Mouse (Mus musculus): ENCODE data around the gene Camta1.

Camta1 gene

GRCm38 (mm10) chr4:151180394-151180902 is 681.2 kb downstream of the Camta1 start:
- no peak for DNase-seq

GRCm38 (mm10) chr4:151179639-151180038 is 682.0 kb downstream of the Camta1 start:
- no peak for DNase-seq

- DNase-seq = peak; percentile 87
Observed at GRCm38 (mm10) chr4:151178970-151179378, 682.7 kb downstream of the Camta1 start.

- DNase-seq = no peak
Observed at GRCm38 (mm10) chr4:151172526-151172925, 689.1 kb downstream of the Camta1 start.

GRCm38 (mm10) chr4:151171117-151171516 is 690.6 kb downstream of the Camta1 start:
- DNase-seq = no peak

GRCm38 (mm10) chr4:151170658-151171057 is 691.0 kb downstream of the Camta1 start:
- DNase-seq = no peak

- no peak for DNase-seq
Observed at GRCm38 (mm10) chr4:151166969-151167368, 694.7 kb downstream of the Camta1 start.

- DNase-seq = peak; percentile 86
Observed at GRCm38 (mm10) chr4:151165539-151165938, 696.1 kb downstream of the Camta1 start.

GRCm38 (mm10) chr4:151164309-151164708 is 697.4 kb downstream of the Camta1 start:
- DNase-seq = no peak

GRCm38 (mm10) chr4:151161869-151162268 is 699.8 kb downstream of the Camta1 start:
- no peak for DNase-seq

- DNase-seq = no peak
Observed at GRCm38 (mm10) chr4:151160932-151161331, 700.7 kb downstream of the Camta1 start.

- no peak for DNase-seq
Observed at GRCm38 (mm10) chr4:151160476-151160875, 701.2 kb downstream of the Camta1 start.

GRCm38 (mm10) chr4:151158250-151158649 is 703.4 kb downstream of the Camta1 start:
- DNase-seq = no peak

GRCm38 (mm10) chr4:151156904-151157303 is 704.8 kb downstream of the Camta1 start:
- DNase-seq = peak; percentile 83

GRCm38 (mm10) chr4:151155587-151155986 is 706.1 kb downstream of the Camta1 start:
- no peak for DNase-seq

- no peak for DNase-seq
Observed at GRCm38 (mm10) chr4:151154306-151154705, 707.4 kb downstream of the Camta1 start.

GRCm38 (mm10) chr4:151152010-151152409 is 709.7 kb downstream of the Camta1 start:
- DNase-seq = no peak

GRCm38 (mm10) chr4:151150842-151151241 is 710.8 kb downstream of the Camta1 start:
- DNase-seq = no peak

- no peak for DNase-seq
Observed at GRCm38 (mm10) chr4:151150115-151150514, 711.6 kb downstream of the Camta1 start.

GRCm38 (mm10) chr4:151147541-151147940 is 714.1 kb downstream of the Camta1 start:
- DNase-seq = no peak

- no peak for DNase-seq
Observed at GRCm38 (mm10) chr4:151144121-151144520, 717.6 kb downstream of the Camta1 start.

- DNase-seq = peak; percentile 95
Observed at GRCm38 (mm10) chr4:151141196-151141880, 720.3 kb downstream of the Camta1 start.

- DNase-seq = peak; percentile 95
Observed at GRCm38 (mm10) chr4:151140368-151140982, 721.2 kb downstream of the Camta1 start.
